Mouse (Mus musculus): ENCODE data around the gene Ncln. TPM values are rescaled to one million over a fixed set of nuclear protein-coding genes. Genes with fewer than 3 reads are reported as not detected.
A peak's percentile ranks its signal among the peaks of the same experiment; 100 is the strongest.

Gene Ncln
- polyA plus RNA-seq, 1 experiment = 198 TPM

DNA sequence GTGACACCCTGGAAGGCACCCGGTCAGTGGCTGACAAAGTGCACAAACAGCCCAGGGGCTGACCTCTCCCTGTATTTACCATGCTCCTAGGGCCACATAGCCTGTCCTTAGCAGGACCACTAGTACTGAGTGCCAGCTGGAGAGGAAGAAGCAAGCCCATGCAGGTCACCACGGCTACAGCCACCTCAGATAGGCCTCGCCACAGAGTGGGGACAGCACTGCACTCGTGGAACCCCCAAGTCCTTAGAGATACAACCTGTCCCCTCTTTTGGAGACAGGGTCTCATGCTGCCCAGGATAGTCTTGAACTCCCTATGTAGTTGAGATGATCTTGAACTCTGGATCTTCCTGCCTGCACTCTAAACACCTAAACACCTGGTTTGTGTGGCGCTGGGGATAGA is 45.2 kb upstream of the Ncln start:
- Histone ChIP-seq H3K4me3 (ENCODE audit: extremely low read depth, insufficient read depth, insufficient read length) (no peak overlapping the region), H3K4me1 (ENCODE audit: control insufficient read depth, insufficient read depth, insufficient read length) (peaks cover 35% of the 10 kb centered on the region; the same call in 1 of the 2 replicates), H3K27ac (ENCODE audit: insufficient read depth, low read length) (no peak overlapping the region), H3K36me3 (ENCODE audit: control insufficient read depth, insufficient read depth, low read length) (no peaks in the 10 kb centered on the region), H3K27me3 (ENCODE audit: control insufficient read depth, insufficient read depth, low read length) (no peaks in the 10 kb centered on the region)
- TF ChIP-seq CTCF (IDR thresholded peaks at IDR 0.05; ENCODE audit: extremely low read depth, insufficient read depth, insufficient read length, insufficient replicate concordance) (no peak), POLR2A (IDR thresholded peaks at IDR 0.05; ENCODE audit: low read depth, low read length) (no peak)
- no peak for DNase-seq (ENCODE audit: low read depth in 1 of 2, low spot score in 2 of 2)
- WGBS = 78% methylated on average over 5 of the region's 5 CpGs

DNA sequence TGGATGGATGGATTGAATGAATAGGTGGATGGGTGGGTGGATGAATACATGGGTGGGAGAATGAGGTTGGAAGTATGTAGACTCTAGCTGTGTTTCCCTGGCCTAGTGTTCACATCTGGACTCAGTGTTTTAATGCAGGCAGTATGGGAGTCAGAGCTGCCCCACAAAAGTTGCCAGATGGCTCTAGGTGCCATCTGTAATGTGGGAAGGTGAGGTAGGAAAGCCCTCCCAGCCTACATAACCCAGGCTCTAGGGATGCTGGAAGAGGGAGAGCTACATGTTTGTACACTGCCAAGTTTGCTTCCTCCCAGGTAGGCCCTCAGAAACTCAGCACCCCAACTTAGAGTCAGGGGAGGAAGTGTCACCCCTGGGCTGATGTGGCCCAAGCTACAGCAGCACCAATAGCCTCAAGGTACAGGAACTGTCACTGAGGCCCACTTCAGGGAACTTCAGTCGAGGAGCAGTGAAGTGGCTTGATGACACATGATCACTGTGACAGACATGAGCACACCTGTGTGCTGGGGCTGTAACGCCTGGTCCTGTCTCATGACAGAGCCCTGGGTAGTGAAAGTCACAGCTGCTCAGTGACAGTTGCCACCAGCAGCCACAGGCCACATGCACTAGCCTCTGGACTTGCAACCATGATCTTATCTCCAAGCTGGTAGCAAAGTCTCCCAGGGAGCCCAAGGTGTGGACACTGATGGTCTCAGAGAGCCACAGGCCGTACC is 42.3 kb upstream of the Ncln start:
- TF ChIP-seq CTCF (IDR thresholded peaks at IDR 0.05; ENCODE audit: extremely low read depth, insufficient read depth, insufficient read length, insufficient replicate concordance) (no peak), POLR2A (IDR thresholded peaks at IDR 0.05; ENCODE audit: low read depth, low read length) (no peak)
- Histone ChIP-seq H3K4me3 (ENCODE audit: extremely low read depth, insufficient read depth, insufficient read length) (no peak overlapping the region), H3K27ac (ENCODE audit: insufficient read depth, low read length) (peak overlapping the region; percentile 13; the same call in 1 of the 2 replicates), H3K27me3 (ENCODE audit: control insufficient read depth, insufficient read depth, low read length) (no peaks in the 10 kb centered on the region), H3K36me3 (ENCODE audit: control insufficient read depth, insufficient read depth, low read length) (no peaks in the 10 kb centered on the region), H3K4me1 (ENCODE audit: control insufficient read depth, insufficient read depth, insufficient read length) (peaks cover 28% of the 10 kb centered on the region; the same call in 1 of the 2 replicates)
- no peak for DNase-seq (ENCODE audit: low read depth in 1 of 2, low spot score in 2 of 2)
- WGBS = 32% methylated on average over 3 of the region's 3 CpGs

DNA sequence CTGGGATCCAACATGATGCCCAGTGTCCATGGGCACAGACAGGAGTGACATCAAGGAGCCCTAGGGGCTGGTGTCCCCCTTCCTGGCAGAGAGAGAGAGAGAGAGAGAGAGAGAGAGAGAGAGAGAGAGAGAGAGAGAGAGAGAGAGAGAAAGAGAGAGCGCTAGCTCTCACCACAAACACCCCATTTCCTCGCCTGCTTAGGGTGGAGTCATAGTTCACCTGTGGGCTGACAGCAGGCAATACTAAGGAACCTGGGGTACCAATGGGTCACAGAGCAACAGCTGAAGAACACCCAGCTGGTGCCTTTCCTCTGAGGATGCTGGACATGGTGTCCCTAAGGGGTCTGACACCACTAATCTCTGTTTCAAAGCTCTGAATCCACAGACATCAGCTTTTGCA is 41.2 kb upstream of the Ncln start:
- TF ChIP-seq CTCF (IDR thresholded peaks at IDR 0.05; ENCODE audit: extremely low read depth, insufficient read depth, insufficient read length, insufficient replicate concordance) = no peak
- TF ChIP-seq POLR2A (IDR thresholded peaks at IDR 0.05; ENCODE audit: low read depth, low read length) = no peak
- DNase-seq (ENCODE audit: low read depth in 1 of 2, low spot score in 2 of 2) = no peak
- Histone ChIP-seq H3K36me3 (ENCODE audit: control insufficient read depth, insufficient read depth, low read length) (peaks cover 3% of the 10 kb centered on the region), H3K27ac (ENCODE audit: insufficient read depth, low read length) (no peak overlapping the region), H3K4me1 (ENCODE audit: control insufficient read depth, insufficient read depth, insufficient read length) (peaks cover 21% of the 10 kb centered on the region; the same call in 1 of the 2 replicates), H3K4me3 (ENCODE audit: extremely low read depth, insufficient read depth, insufficient read length) (no peak overlapping the region), H3K27me3 (ENCODE audit: control insufficient read depth, insufficient read depth, low read length) (no peaks in the 10 kb centered on the region)
- 65% methylated on average over 2 of the region's 2 CpGs for WGBS

DNA sequence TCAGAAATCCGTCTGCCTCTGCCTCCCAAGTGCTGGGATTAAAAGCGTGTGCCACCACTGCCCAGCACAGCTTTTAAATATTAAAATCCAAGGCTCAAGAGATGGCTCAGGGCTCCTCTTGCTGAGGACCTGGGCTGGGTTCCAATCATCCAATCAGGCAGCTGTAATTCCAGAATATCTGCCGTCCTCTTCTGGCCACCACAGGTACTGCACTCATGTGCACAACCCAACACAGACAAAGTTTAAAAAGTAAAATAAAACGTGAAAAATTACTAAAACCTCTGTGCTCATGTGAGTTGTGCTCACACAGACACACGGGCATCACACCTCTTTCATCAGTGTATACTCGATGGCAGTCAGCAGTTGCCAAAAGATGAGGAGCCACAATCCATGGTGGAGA is 40.5 kb upstream of the Ncln start:
- H3K4me3 ChIP-seq (ENCODE audit: extremely low read depth, insufficient read depth, insufficient read length) = no peak overlapping the region
- H3K27ac ChIP-seq (ENCODE audit: insufficient read depth, low read length) = no peak overlapping the region
- H3K4me1 ChIP-seq (ENCODE audit: control insufficient read depth, insufficient read depth, insufficient read length) = peaks cover 21% of the 10 kb centered on the region; the same call in 1 of the 2 replicates
- WGBS = 80% methylated on average over 6 of the region's 6 CpGs
- no peak for TF ChIP-seq POLR2A (IDR thresholded peaks at IDR 0.05; ENCODE audit: low read depth, low read length)
- no peak for TF ChIP-seq CTCF (IDR thresholded peaks at IDR 0.05; ENCODE audit: extremely low read depth, insufficient read depth, insufficient read length, insufficient replicate concordance)
- DNase-seq (ENCODE audit: low read depth in 1 of 2, low spot score in 2 of 2) = no peak
- H3K36me3 ChIP-seq (ENCODE audit: control insufficient read depth, insufficient read depth, low read length) = peaks cover 7% of the 10 kb centered on the region
- no peaks in the 10 kb centered on the region for H3K27me3 ChIP-seq (ENCODE audit: control insufficient read depth, insufficient read depth, low read length)

DNA sequence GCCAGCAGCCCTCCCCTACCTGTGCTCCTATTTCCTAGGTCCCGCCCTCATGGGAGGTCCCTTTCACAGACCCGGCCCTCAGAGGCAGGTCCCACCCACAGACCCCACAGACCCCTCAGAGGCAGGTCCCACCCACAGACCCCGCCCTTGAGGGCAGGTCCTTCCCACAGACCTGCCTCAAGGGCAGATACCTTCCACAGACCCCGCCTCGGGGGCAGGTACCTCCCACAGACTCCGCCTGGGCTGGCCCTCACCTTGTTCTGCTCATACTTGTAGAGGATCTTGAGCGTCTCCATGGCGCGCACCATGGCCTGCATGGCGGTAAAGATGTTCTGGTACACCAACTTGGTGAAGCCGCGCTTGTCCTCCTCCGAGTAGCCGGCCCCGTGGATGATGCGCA is 38.6 kb upstream of the Ncln start:
- peaks cover 19% of the 10 kb centered on the region for H3K36me3 ChIP-seq (ENCODE audit: control insufficient read depth, insufficient read depth, low read length)
- TF ChIP-seq POLR2A (IDR thresholded peaks at IDR 0.05; ENCODE audit: low read depth, low read length) (no peak), CTCF (IDR thresholded peaks at IDR 0.05; ENCODE audit: extremely low read depth, insufficient read depth, insufficient read length, insufficient replicate concordance) (no peak)
- H3K27me3 ChIP-seq (ENCODE audit: control insufficient read depth, insufficient read depth, low read length) = no peaks in the 10 kb centered on the region
- no peak for DNase-seq (ENCODE audit: low read depth in 1 of 2, low spot score in 2 of 2)
- no peak overlapping the region for H3K27ac ChIP-seq (ENCODE audit: insufficient read depth, low read length)
- 92% methylated on average over 16 of the region's 16 CpGs for WGBS
- no peak overlapping the region for H3K4me3 ChIP-seq (ENCODE audit: extremely low read depth, insufficient read depth, insufficient read length)
- H3K4me1 ChIP-seq (ENCODE audit: control insufficient read depth, insufficient read depth, insufficient read length) = peaks cover 21% of the 10 kb centered on the region; the same call in 1 of the 2 replicates

DNA sequence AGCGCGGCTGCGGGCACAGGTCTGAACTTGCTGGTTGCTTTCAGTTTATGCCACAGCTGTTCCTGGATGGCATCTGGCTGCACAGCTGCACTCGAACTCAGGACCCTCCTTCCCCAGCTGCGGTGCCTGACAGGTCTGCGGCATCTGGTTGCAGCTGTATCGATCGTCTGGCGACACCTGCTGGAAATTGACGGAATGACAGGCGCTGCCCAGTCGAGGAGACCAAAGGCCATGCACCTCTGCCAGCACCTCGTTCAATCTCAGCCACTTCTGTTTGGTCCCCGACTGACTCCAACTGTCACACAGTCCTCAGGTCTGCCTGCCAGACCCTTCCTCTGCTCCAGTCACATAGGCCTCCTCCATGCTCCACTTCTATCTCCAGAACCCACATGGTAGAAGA is 30.6 kb upstream of the Ncln start:
- Histone ChIP-seq H3K27ac (ENCODE audit: insufficient read depth, low read length) (no peak overlapping the region), H3K36me3 (ENCODE audit: control insufficient read depth, insufficient read depth, low read length) (peaks cover 17% of the 10 kb centered on the region), H3K4me3 (ENCODE audit: extremely low read depth, insufficient read depth, insufficient read length) (no peak overlapping the region), H3K4me1 (ENCODE audit: control insufficient read depth, insufficient read depth, insufficient read length) (peaks cover 14% of the 10 kb centered on the region; the same call in 1 of the 2 replicates), H3K27me3 (ENCODE audit: control insufficient read depth, insufficient read depth, low read length) (no peaks in the 10 kb centered on the region)
- 4% methylated on average over 14 of the region's 14 CpGs for WGBS
- DNase-seq (ENCODE audit: low read depth in 1 of 2, low spot score in 2 of 2) = peak; percentile 64 to 88
- TF ChIP-seq POLR2A (IDR thresholded peaks at IDR 0.05; ENCODE audit: low read depth, low read length) (no peak), CTCF (IDR thresholded peaks at IDR 0.05; ENCODE audit: extremely low read depth, insufficient read depth, insufficient read length, insufficient replicate concordance) (peak; percentile 99)

All from spleen, adult 2 months (tissue).